Mouse (Mus musculus): ENCODE data around the gene Dyrk2.

Dyrk2 gene

DNA sequence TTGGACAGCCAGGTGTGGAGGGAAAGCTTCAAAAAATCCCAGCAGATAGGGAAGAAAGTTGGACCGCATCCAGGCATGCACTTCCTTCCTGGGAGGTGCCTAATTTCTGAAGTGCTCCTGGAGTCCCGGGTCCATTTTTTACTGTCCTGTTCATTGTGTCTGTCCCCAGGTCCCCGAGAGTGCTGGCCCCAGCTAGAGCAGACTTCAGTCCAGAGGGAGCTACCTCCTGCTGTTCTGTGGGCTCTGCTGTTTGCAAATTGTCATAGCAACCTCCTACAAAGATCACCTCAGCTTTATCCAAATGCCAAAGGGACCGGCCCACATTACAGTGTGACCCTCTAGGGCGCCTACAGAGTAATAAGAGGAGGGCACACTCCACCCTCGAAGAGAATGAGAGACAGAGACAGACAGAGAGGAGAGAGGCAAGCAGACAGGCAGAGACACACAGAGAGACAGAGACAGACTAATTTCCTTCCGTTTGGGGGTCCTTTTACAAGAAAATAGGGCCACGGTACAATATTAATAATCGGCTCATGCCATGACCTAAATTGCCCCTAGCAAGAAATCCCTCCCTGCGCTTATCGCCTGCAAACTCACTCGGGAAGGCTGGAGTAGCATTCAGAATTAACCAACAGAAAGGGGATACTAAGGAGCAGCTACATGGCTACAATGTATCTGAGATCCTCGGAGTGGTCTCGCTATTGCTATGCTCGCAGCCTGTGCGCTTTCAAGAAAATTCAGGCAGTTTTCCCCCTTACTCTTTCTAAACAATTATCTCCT lies at the start of gene Dyrk2:
Gene Dyrk2 (minus strand): TSS at position 9 of the 780 bp plus-strand sequence.
- DNase-seq, result no peak

DNA sequence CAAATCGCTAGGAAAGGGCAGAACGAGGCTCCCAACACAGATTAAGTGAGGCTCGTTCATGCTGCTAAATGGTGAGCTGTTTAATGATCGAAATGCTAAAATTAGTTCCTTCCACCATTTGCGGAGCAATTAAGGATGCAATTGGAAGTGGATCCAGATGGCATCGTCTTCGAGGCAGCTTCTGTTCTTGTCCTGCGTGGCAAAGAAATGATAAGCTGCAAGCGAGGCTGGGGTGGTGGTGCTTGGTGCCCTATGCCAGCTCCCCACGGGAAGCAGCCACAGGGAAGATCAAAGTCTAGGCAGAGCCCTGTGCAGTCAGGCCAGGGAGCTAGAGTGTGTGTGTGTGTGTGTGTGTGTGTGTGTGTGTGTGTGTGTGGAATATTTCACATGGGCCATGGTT lies 32.6 kb upstream of the Dyrk2 start:
- DNase-seq, result no peak

DNA sequence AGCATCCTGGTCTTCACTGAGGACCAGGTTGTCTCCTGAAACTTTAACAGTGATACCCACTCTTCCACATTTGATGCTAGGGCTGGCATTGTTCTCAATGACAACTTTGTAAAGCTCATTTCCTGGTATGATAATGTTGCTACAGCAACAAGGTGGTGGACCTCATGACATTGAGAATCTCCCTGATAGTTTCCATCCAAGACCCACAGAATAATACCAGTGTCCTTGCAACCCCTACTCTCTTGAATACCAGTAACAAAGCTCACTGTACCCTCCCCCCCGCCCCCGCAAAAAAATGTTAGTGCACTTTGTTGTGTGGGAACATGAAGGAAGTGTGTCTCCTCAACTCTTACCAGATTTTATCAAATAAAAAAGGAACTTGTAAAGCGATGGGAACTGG lies 23.6 kb upstream of the Dyrk2 start:
- DNase-seq, result no peak

DNA sequence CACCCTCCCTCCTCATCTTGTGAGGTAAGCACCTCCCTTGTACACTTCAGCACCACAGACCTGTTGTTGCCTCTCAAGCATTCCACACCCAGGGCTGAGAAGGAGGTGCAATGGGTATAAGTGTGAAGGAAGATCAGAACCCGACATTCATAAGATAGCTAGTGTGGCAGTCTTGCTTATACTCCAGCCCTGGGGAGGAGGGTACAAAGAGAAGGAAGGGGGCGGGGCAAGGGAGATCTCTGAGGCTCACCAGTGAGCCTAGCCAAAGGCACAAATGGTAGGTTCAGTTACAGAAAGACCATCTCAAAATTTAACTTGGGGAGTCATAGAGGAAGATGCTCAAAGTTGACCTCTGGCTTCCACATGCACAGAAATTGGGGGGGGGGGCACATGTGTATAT lies 14.1 kb upstream of the Dyrk2 start:
- DNase-seq, result peak; percentile 61

DNA sequence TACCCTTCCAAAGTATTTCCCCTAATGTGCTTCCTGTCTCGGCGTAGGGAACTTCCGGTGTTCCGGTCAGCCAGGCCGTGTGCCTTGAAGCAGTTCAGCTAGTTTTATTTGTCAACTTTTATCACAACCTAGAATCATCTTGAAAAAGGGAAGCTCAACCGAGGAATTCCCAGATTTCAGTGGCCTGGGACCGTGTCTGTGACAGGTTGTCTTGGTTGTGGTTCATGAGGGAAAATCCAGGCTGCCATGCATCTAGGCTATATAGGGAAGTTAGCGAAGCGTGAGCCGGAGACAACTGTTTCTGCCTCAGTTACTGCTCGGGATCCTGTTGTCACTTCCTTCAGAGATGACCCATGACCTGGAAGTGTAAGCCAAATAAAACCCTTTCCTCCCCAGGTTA lies 13.3 kb upstream of the Dyrk2 start:
- DNase-seq, result peak; percentile 36

DNA sequence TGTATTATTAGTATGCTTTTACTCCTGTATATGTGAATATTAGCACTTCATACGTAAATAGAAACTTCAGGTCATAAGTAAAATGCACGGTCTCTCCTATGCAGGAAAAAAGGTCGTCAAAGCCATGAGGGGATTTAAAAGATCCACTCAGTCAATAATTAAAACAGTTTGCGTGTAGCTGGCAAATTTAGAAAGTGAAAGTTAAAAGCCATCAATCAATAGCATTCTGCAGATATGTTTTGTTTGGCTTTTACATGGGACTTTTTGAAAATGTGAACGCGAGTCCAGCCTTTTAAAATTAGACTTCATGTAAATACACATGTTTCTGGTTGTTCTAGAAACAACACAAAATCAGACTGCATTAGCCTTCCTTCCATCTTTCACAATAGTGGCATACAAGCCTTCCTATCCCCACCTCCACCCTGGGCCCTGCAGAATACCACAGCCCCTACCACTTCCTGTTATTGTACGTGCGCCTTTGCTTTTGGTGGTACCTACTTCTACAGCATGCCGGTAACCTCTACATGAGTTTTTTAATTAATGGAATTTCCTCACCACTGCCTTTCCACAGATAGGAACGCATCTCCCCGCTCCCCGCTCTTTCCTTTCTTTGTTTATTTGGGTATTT lies 12.4 kb upstream of the Dyrk2 start:
- peak; percentile 75 for DNase-seq

DNA sequence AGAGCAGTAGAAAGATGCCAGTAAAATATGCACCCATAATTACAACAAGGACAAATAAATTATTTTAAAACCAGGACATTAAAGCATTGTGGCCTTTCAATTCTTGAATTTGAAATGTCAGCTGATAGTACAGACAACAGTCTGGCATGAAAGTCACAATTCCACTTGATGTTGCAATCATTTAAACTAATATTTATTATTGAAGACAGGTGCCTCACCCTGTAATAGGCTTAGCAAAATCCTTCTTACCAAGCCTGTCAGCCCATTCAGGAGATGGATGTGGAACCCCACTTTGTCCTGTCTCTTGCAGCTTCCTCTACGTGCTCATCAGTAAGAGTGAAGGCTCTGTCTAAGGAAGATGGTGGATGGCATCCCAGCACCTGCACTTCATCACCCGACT lies 10.8 kb upstream of the Dyrk2 start:
- DNase-seq, result no peak

- DNase-seq, result no peak
These were observed 2.2 kb upstream of the Dyrk2 start for GRCm38 (mm10) chr10:118872196-118872595.

- peak; percentile 74 for DNase-seq
These were observed 413 bp downstream of the Dyrk2 start for GRCm38 (mm10) chr10:118869591-118870001.

DNA sequence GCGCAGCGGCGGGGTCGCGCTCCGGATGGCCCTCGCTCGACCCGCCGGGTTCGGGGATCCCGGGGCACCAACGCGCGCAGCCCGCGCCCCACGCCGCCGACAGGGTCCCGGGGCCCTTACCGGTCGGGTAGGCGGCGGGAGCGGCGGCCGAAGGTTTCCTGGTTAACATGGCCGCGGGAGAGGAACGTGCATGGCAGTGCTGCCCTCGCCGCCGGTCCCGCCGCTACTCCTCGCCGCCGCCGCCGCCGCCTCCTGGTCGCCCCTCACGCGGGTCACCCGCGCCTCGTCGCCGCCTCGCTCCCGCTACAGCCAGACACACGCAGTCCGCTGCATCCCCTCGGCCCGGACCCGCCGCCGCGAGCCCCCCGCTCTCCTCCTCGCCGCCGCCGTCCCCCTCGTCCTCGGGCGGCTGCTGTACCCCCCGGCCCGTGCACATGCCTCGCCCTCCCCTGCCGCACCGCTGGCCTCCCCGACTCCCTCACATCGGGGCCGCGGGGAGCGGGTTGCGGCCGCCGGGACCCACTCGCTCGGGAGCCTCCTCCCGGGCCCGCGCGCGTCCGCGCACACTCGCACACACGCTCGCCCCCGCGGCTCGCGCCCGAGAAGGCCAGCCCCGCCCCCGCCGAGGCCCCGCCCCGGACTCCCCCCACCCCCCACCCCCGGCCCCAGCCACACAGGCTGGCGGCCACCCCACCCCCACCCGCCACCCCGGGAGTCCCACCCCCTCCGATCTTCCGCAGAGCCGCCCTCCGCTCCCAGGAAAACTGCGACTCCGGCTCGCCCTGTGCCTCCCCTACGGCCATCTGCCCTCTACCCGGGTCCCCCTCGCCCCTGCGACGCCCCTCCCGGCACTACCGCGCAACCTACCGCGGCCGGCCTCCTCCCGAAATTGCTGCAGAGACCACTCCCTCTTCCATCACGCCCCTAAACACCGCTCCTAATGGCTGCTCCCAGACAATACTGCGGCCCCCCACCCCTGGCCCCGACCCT lies 1.1 kb downstream of the Dyrk2 start:
- DNase-seq, result peak; percentile 95

DNA sequence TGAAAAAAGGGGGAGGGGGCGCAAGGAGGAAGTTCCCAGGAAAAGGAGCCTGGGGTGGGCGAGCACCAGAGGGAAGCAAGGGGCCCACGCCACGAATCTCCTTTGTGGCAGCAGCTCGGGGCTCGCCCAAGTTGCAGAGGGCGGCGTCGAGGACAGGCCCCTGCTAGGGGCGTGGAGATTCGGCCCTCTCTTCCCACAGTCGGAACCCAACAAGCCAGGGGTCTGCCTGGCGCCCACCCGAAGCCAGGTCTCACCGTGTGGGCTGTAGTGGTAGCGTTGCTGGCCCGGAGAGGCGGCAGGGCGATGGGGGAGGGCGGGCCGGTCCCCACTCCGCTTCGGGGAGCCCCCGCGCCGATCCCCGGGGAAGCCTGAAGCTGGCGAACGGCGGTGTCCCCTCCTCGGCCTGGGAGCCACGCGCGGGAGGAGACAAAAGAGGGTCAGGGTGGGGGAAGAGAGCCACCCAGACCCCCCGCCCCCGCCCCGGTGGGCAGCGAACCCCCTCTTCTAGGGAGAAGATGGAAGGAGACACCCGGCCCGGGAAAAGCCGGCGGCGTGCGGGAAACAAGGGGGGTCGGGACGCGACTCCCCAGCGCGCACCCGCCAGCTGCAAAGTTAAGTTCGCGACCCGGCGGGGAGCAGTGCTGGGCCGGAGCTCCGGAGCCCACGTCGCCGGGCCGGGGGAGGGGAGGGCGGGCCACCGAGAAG lies 2.0 kb downstream of the Dyrk2 start:
- DNase-seq, result peak; percentile 72

DNA sequence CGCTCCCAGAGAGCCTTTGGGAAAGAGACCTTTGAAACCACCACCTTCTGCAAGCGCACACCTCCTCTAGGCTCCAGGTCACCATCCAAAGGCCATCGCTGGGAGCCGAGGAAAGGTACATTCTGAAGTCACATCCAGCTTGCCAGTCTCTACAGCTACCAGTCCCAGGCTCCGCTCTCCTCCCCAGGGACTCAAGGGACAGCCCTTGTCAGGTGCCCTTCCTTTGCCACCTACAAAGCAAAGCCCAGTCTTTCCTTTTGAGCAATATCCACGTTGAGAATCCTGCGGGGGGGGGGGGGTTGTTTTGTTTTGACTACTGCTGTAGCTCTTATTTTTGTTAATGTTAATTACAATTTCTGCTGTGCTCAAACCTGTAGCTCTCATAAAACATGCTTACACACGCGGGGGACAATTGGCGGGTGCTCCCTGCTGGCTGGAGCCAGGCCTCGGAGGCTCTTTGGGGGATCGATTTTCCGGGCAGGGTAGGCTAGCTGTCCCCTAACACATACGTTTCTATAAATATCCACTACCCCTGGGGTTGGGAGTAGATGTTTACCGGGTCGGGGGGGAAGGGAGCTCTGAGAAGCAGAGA lies 2.6 kb downstream of the Dyrk2 start:
- DNase-seq, result peak; percentile 58

DNA sequence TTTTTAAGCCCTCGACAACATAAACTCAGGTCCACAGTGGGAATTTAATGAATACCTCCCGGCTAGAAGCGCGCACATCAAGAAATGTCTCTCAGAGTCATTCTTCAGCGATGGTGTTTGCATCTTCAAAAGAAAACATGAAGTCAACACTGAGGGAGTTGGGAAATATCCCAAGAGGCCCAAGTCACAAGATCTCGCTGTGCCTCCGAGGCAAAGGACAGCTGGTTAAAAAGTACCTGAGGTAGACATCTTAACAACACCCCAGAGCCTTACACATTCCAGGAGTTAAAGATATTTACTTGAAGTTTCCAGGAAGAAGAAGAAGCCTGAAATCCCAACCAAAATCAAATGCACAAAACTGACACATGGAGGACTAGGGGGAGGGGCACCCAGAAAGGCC lies 5.0 kb downstream of the Dyrk2 start:
- no peak for DNase-seq

GRCm38 (mm10) chr10:118863611-118864010 lies 6.4 kb downstream of the Dyrk2 start:
- no peak for DNase-seq

DNA sequence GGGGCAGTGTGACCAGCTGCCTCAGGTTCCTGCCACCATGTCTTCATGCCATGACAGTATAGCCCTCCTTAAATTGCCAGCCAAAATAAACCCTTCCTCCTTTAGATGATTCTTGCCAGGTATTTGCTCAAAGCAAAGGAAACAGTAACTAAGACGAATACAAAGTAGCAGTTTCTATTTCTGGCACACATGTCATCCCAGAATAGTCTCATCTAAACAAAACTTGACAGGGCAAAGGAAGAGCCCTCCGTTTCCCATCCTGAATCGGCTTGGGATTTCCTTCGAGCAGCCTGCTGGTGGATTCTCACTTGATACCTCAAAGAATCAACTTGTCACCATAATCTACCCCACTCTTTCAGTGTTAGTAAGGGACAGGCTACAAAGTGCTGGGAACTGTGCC lies 7.8 kb downstream of the Dyrk2 start:
- no peak for DNase-seq

DNA sequence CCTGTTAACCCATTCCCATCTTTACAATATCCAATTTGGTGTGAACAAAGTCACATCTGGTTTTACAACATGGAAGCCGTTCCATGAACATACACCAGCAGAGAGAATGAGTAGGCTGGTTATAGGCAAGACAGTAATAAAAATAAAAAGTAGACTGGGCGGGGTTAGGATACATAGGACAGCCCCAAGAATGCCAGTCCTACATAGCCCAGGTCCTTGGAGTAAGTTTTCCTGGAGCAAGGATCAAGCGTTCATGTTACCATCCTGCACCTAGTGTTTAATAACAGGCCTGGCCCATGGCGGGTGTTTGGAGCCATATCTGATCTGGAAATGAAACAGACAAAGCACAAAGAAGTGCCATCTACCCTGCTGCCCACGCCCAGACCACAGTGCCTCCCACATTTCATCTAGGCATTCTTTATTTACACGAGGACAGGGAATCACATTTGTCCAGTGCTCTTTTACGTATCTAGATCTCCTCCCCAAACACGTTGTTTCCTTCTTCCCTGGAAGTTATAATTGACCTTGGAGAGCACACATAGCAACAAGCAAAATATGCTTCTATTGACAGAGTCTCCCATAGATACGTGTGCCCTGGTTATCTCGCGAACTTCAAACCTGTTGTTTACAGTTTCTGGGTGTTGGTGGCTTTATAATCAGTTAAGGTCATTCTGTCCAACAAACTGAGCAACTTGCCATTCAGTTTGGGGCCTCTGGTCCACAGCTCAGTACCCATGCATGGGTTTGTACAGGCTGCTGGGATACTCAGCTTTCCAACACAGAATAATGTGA lies 8.6 kb downstream of the Dyrk2 start:
- no peak for DNase-seq

GRCm38 (mm10) chr10:118859655-118860054 lies 10.4 kb downstream of the Dyrk2 start:
- DNase-seq, result no peak

GRCm38 (mm10) chr10:118854641-118855040 lies 15.4 kb downstream of the Dyrk2 start:
- no peak for DNase-seq

GRCm38 (mm10) chr10:118852554-118852953 lies 17.5 kb downstream of the Dyrk2 start:
- DNase-seq, result no peak

GRCm38 (mm10) chr10:118848501-118848900 lies 21.5 kb downstream of the Dyrk2 start:
- DNase-seq, result no peak

- no peak for DNase-seq
These were observed 22.9 kb downstream of the Dyrk2 start for GRCm38 (mm10) chr10:118846991-118847545.
